Mouse (Mus musculus) midbrain, embryonic 16.5 days (tissue): ENCODE data around the gene Sox13. TPM values are rescaled to one million over a fixed set of nuclear protein-coding genes. Genes with fewer than 3 reads are reported as not detected.

Source experiments
- ATAC-seq: fragments of 200-750 bp; cut with Nextera tagmentation; 2 replicates; pipeline ENCODE4 v1.8.0; 2017; ENCODE audit warnings: moderate TSS enrichment
- H3K27ac ChIP-seq: fragments of 300-500 bp; sonication (generic); 2 replicates; pipeline ENCODE4 v1.5.1; 2014; ENCODE audit warnings: mild to moderate bottlenecking, low read length, mixed read lengths
- H3K27me3 ChIP-seq: fragments of 300-500 bp; sonication (generic); 2 replicates; pipeline ENCODE4 v1.6.1; 2014; ENCODE audit warnings: low read depth, low read length, mixed read lengths; ENCODE audit not compliant: control insufficient read depth, insufficient read depth
- H3K36me3 ChIP-seq: fragments of 300-500 bp; sonication (generic); 2 replicates; pipeline ENCODE4 v1.6.1; 2014; ENCODE audit warnings: mild to moderate bottlenecking, low read length, moderate library complexity, mixed read lengths; ENCODE audit not compliant: control insufficient read depth, insufficient read depth
- H3K4me1 ChIP-seq: fragments of 300-500 bp; sonication (generic); 2 replicates; pipeline ENCODE4 v1.6.1; 2014; ENCODE audit warnings: mild to moderate bottlenecking, low read length, mixed read lengths; ENCODE audit not compliant: control insufficient read depth, insufficient read depth
- H3K4me2 ChIP-seq: fragments of 300-500 bp; sonication (generic); 2 replicates; pipeline ENCODE4 v1.6.1; 2014; ENCODE audit warnings: mild to moderate bottlenecking, low read length, mixed read lengths
- H3K4me3 ChIP-seq: fragments of 300-500 bp; sonication (generic); 2 replicates; pipeline ENCODE4 v1.5.1; 2014; ENCODE audit warnings: low read depth, mild to moderate bottlenecking, low read length, moderate library complexity, mixed read lengths
- H3K9ac ChIP-seq: fragments of 300-500 bp; sonication (generic); 2 replicates; pipeline ENCODE4 v1.6.1; 2014; ENCODE audit warnings: low read depth, low read length, mixed read lengths
- H3K9me3 ChIP-seq: fragments of 300-500 bp; sonication (generic); replicated peaks from 2 replicates; pipeline ENCODE4 v1.6.1; 2014; ENCODE audit warnings: mild to moderate bottlenecking, low read length, mixed read lengths; ENCODE audit not compliant: control insufficient read depth, poor library complexity, severe bottlenecking
- WGBS: fragments of 180-500 bp; shearing (Covaris S2); extraction: QIAGEN DNeasy Blood & Tissue Kit; methylation state at CpG from one replicate; pipeline ENCODE4 v1.1.7; 2014; 5-methylcytosine and 5-hydroxymethylcytosine counted together
- polyA plus RNA-seq: library from polyadenylated mRNA; unstranded; fragments of >200 nt; fragmentation: Nextera tagmentation; extraction: Ambion mirVana; gene quantifications from 2 replicates; pipeline ENCODE4 v1.2.1, GENCODE M21; 2015

Gene Sox13
- polyA plus RNA-seq, 1 experiment from 2014 or later = 5.3 TPM

DNA sequence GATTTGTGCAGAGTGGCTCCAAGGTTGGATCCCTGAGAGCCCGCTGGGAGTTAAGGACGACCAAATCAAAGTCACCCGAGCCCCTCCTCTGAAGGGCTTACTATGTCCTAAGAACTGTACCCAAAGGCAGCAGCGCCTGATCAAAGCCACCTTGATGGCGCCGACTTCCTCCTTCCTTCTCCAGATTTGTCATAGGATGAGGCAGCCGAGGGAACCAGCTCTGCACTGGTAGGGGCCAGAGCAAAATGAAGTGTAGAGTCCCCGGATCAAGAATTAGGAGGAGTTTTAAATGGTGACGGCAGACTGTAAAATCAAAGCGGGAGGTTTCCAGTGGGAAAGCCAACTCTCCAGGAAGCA is 10.6 kb upstream of the Sox13 start:
- Histone ChIP-seq H3K9ac (no peak overlapping the region), H3K27ac (peak overlapping the region; percentile 14; the same call in 1 of the 2 replicates), H3K4me2 (peak overlapping the region; percentile 42), H3K36me3 (no peaks in the 10 kb centered on the region), H3K27me3 (no peaks in the 10 kb centered on the region), H3K4me1 (peaks cover 16% of the 10 kb centered on the region), H3K9me3 (no peaks in the 10 kb centered on the region), H3K4me3 (no peak overlapping the region)
- ATAC-seq = no peak; the same call in 1 of the 2 replicates
- WGBS = 5% methylated on average over 10 of the region's 10 CpGs

DNA sequence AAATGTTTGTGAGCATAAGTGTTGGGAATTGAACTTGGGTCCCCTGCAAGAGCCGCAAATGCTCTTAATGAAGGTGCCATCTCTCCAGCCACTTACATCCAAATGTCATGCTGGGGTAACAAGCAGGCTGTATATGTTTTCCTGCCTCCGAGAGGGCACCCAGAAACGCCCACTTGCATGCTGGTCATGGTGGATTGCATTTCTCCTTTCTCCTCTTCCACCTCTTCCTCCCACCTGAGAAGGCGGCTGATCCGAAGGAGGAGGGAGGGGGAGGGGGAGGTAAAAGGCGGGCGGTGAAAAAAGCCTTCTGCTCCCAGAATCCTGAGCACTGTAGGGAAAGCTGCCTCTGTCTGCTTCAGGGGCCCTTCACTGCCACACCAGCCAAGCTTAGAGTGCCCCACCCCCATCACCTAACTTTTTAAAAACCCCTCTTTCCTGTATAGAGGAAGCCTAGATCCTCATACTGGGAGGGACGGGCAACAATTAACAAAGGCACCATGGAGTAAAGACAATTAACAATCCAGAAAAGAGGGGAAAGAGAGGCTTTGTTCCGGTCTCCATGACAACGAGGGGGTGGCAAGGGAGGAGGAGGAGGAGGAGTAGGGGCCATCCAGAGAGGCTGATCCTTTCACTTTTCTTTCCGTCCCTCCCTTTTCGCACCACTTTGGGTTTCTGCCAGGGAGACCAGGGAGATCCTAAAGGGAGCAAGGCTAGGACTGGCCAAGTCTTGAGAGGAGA is 10.0 kb upstream of the Sox13 start:
- peak overlapping the region; percentile 46; the same call in 1 of the 2 replicates for H3K9ac ChIP-seq

DNA sequence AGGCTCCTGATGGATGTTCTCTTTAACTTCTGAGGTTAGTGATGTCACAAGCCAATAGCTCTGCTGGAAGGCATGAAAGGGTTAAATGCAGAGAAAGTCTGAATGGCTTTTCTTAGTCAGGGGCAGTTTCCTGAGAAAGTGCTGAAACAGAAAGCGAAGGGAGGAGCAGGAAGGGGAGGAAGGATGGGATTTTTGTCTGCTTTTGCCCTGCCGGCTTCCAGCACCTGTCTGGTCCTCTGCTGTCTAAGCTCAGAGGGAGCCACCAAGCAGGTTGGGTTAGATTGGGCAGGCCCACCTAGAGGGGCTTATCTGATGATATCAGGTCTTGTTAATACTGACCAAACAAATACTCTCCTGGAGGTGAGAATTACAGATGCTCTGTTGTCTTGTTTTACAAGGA is 8.4 kb upstream of the Sox13 start:
- peaks cover 13% of the 10 kb centered on the region for H3K4me1 ChIP-seq
- H3K9ac ChIP-seq = no peak overlapping the region
- H3K27ac ChIP-seq = no peak overlapping the region
- ATAC-seq = no peak
- H3K4me3 ChIP-seq = no peak overlapping the region
- WGBS = 24% methylated on average over 2 of the region's 2 CpGs
- H3K36me3 ChIP-seq = no peaks in the 10 kb centered on the region
- H3K27me3 ChIP-seq = no peaks in the 10 kb centered on the region
- H3K9me3 ChIP-seq = peaks cover 2% of the 10 kb centered on the region; the same call in 1 of the 2 replicates
- no peak overlapping the region for H3K4me2 ChIP-seq

More for the DNA sequence above, 10.0 kb upstream of the Sox13 start:
- H3K27ac ChIP-seq = peak overlapping the region; percentile 65
- peak overlapping the region; percentile 42 for H3K4me2 ChIP-seq
- no peaks in the 10 kb centered on the region for H3K36me3 ChIP-seq
- 6% methylated on average over 8 of the region's 12 CpGs for WGBS
- H3K4me1 ChIP-seq = peaks cover 16% of the 10 kb centered on the region
- 0 out of 2 replicates have a peak overlapping the region, but pooled peaks have one; percentile 3 for H3K4me3 ChIP-seq
- no peaks in the 10 kb centered on the region for H3K27me3 ChIP-seq
- peak; percentile 88 for ATAC-seq
- peaks cover 2% of the 10 kb centered on the region; the same call in 1 of the 2 replicates for H3K9me3 ChIP-seq

GRCm38 (mm10) chr1:133431133-133431532 is 7.0 kb upstream of the Sox13 start:
- H3K27me3 ChIP-seq = no peaks in the 10 kb centered on the region
- H3K36me3 ChIP-seq = no peaks in the 10 kb centered on the region
- peaks cover 13% of the 10 kb centered on the region for H3K4me1 ChIP-seq
- no peak overlapping the region for H3K27ac ChIP-seq
- H3K9me3 ChIP-seq = peaks cover 2% of the 10 kb centered on the region; the same call in 1 of the 2 replicates
- H3K9ac ChIP-seq = no peak overlapping the region
- WGBS = 94% methylated on average over 2 of the region's 2 CpGs
- ATAC-seq = no peak
- H3K4me3 ChIP-seq = no peak overlapping the region
- no peak overlapping the region for H3K4me2 ChIP-seq

DNA sequence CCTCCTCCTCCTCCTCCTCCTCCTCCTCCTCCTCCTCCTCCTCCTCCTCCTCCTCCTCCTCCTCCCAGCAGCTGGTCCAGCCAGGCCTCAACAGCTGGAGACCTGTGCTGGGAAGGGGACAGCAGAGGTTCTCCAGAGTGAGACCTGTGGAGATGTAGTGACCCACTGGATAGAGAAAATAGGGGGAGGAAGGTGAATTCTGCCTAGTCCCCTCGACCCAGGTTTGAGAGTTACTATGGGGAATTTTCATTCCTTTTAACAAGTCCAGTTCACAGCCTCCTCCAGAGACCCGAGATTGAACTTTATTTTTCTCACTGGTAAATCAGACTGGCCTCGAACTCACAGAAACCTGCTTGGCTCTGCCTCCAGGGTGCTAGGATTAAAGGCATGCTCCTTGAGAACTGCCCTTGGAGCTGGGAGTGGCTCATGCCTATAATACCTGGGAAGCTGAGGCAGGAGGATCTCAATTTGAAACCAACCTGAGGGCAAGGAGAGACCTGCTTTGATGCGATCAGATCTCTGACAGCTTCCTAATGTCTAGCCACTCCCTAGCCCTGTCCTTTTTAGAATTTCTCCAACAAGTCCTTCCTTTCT is 467 bp upstream of the Sox13 start:
- Histone ChIP-seq H3K4me1 (peaks cover 12% of the 10 kb centered on the region), H3K4me2 (peak overlapping the region; percentile 99), H3K9me3 (peaks cover 2% of the 10 kb centered on the region; the same call in 1 of the 2 replicates), H3K27ac (no peak overlapping the region), H3K4me3 (peak overlapping the region; percentile 71), H3K27me3 (no peaks in the 10 kb centered on the region), H3K9ac (no peak overlapping the region), H3K36me3 (no peaks in the 10 kb centered on the region)
- 56% methylated on average over 4 of the region's 4 CpGs for WGBS
- ATAC-seq = no peak

- WGBS = 0% methylated on average over 31 of the region's 31 CpGs
- ATAC-seq = peak; percentile 36; the same call in 1 of the 2 replicates
- peak overlapping the region; percentile 71 for H3K4me3 ChIP-seq
- no peaks in the 10 kb centered on the region for H3K36me3 ChIP-seq
- H3K9ac ChIP-seq = peak overlapping the region; percentile 58
- peak overlapping the region; percentile 99 for H3K4me2 ChIP-seq
- H3K27ac ChIP-seq = peak overlapping the region; percentile 80
- H3K27me3 ChIP-seq = no peaks in the 10 kb centered on the region
- peaks cover 13% of the 10 kb centered on the region for H3K4me1 ChIP-seq
- H3K9me3 ChIP-seq = no peaks in the 10 kb centered on the region
Measured at GRCm38 (mm10) chr1:133423166-133423542, 1.0 kb downstream of the Sox13 start.

GRCm38 (mm10) chr1:133422615-133423161 is 1.5 kb downstream of the Sox13 start:
- ATAC-seq = peak; percentile 21; the same call in 1 of the 2 replicates
- Histone ChIP-seq H3K27ac (peak overlapping the region; percentile 43; the same call in 1 of the 2 replicates), H3K9ac (peak overlapping the region; percentile 58), H3K4me3 (peak overlapping the region; percentile 71), H3K4me1 (peaks cover 14% of the 10 kb centered on the region), H3K36me3 (no peaks in the 10 kb centered on the region), H3K27me3 (no peaks in the 10 kb centered on the region), H3K4me2 (peak overlapping the region; percentile 99), H3K9me3 (no peaks in the 10 kb centered on the region)
- 0% methylated on average over 29 of the region's 29 CpGs for WGBS

DNA sequence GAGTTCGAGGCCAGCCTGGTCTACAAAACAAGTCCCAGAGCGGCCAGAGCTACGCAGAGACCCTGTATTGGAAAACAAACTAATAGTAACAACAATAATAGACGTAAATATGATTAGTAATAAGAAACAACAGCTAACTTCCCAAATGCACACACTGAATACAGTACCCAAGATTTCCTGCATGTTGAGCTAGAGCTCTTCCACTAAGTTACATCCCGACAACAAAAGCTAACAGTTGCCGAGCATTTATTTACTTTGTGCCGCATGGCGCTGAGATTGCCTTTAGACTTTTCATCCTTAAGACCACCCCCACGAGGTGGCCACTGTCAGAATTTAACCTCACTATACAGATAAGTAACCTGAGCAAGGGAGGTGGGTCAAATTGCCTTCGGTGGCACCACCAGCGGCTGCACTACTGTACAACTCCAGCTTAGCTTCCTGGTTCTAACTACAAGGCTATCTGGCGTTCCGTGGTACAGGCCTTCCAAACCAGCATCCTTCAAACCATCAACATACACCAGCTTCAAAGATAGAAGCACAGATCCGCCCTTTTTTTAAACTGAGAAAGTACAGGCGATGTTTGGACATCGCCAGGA is 2.1 kb downstream of the Sox13 start:
- H3K9ac ChIP-seq = 0 out of 2 replicates have a peak overlapping the region, but pooled peaks have one; percentile 25
- no peaks in the 10 kb centered on the region for H3K9me3 ChIP-seq
- peak overlapping the region; percentile 71 for H3K4me3 ChIP-seq
- peaks cover 14% of the 10 kb centered on the region for H3K4me1 ChIP-seq
- WGBS = 30% methylated on average over 16 of the region's 16 CpGs
- no peak for ATAC-seq
- H3K27ac ChIP-seq = no peak overlapping the region
- H3K4me2 ChIP-seq = peak overlapping the region; percentile 99
- no peaks in the 10 kb centered on the region for H3K36me3 ChIP-seq
- H3K27me3 ChIP-seq = no peaks in the 10 kb centered on the region
